Mouse (Mus musculus) urinary bladder, postnatal 36 days (tissue): Measurements from ENCODE around the gene Gpn2.

Experiments
- DNase-seq, 2 experiments: peaks; one replicate each; pipeline ENCODE4 v3.0.0; 2022; ENCODE audit warnings: low spot score in 2 of 2, mixed read lengths in 1 of 2

The Gpn2 gene

DNA sequence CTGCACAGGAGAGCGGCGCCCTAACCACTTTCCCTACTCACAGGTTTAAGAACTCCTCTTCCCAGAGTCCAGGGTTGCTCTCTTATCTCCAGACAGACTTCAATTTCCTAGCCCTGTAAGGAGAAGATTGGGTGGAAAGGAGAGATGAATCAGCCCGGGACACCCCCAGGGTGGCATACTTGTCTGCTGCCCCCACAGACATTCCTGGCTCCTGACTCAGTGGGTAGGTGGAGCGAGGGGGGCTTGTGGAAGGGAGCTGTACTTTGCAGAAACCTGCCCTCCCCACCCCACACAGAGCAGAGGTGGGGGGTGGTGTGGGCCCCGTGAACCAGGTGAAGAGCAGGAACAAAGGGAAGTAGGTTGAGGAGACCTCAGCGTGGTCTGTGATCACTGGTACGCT lies 11.4 kb downstream of the Gpn2 start:
- no peak for DNase-seq

GRCm38 (mm10) chr4:133596084-133596483 lies 11.9 kb downstream of the Gpn2 start:
- no peak for DNase-seq

GRCm38 (mm10) chr4:133598616-133599015 lies 14.5 kb downstream of the Gpn2 start:
- no peak for DNase-seq

- no peak for DNase-seq
These were observed 15.0 kb downstream of the Gpn2 start for GRCm38 (mm10) chr4:133599116-133599515.

GRCm38 (mm10) chr4:133599571-133600073 lies 15.5 kb downstream of the Gpn2 start:
- peak; percentile 92 to 97 for DNase-seq

- DNase-seq = no peak
These were observed 16.1 kb downstream of the Gpn2 start for GRCm38 (mm10) chr4:133600306-133600705.

DNA sequence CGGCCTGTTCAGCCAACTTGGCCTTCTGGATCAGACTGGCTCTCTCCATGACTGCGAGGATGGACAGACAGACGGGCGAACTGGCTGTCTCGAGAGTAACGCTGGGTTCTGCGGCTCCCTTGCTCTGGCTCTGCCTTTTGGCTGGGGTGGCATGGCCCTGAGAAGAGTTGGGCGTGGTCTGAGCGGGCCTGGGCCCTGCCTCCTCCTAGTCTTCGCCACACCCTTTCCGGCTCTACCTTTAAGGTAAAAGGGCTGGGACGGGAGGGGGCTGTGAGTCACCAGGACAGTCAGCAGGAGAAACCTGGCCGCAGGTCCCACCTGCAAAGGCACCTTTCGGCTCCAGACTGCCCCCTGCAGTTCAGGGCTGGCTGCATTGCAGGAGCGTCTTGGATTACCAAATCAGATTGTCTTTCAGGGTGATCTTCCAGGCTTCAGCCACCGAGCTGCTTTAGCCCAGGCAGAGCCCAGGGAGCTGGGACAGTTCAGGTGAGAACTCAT lies 17.6 kb downstream of the Gpn2 start, which contains the start of gene Sfn:
Sfn (minus strand) TSS at position 448 of the 498 bp plus-strand sequence.
- peak; percentile 78 to 87 for DNase-seq

- DNase-seq = no peak
These were observed 18.9 kb downstream of the Gpn2 start for GRCm38 (mm10) chr4:133603056-133603455.

DNA sequence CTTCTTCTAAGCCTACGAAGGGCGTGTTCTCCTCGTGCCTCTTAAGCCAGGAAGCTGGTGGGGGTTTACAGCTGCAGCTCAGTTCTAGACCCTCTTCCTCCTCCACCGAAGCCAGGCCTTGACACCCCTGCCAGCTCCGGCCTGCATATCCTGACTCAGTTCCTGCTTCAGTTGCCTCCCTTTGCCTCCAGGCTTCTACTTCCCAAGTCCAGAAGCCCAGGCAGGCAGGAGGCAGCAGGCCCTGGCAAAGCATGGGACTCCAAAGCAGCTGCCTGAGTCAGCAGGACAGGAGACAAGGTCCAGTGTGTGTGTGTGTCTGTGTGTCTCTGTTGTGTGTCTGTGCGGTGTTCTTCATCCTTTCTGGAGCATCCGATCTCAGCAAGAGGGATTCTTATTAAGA lies 20.0 kb downstream of the Gpn2 start:
- DNase-seq = no peak

- no peak for DNase-seq
These were observed 20.7 kb downstream of the Gpn2 start for GRCm38 (mm10) chr4:133604856-133605255.

- DNase-seq = peak in 1 of 2 experiments; percentile 72
These were observed 21.2 kb downstream of the Gpn2 start for GRCm38 (mm10) chr4:133605330-133605729.

DNA sequence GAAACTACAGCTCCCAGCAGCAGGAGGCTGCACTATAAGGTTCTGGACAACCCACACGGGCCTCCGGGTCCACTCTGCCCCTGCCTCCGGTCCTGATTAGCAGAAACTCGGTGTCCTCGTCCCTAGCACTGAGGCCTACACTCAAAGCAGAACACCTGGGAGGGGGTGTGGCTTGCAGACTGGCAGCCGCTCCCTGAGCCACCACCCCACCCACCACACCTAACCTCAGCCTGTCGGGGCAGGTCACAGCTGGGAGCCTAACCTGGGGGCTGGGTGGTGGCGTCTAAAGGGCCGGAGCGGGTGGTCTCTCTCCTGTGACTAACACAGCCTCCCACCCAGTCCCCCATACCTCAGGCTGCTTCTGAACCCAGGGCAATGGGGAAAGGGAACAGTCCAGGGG lies 23.1 kb downstream of the Gpn2 start:
- peak in 1 of 2 experiments; percentile 61 for DNase-seq

GRCm38 (mm10) chr4:133609719-133610118 lies 25.6 kb downstream of the Gpn2 start:
- peak; percentile 80 to 86 for DNase-seq

GRCm38 (mm10) chr4:133611815-133612214 lies 27.7 kb downstream of the Gpn2 start:
- no peak for DNase-seq

GRCm38 (mm10) chr4:133612416-133612815 lies 28.3 kb downstream of the Gpn2 start:
- no peak for DNase-seq

GRCm38 (mm10) chr4:133613026-133613425 lies 28.9 kb downstream of the Gpn2 start:
- no peak for DNase-seq

- no peak for DNase-seq
These were observed 29.7 kb downstream of the Gpn2 start for GRCm38 (mm10) chr4:133613867-133614266.

DNA sequence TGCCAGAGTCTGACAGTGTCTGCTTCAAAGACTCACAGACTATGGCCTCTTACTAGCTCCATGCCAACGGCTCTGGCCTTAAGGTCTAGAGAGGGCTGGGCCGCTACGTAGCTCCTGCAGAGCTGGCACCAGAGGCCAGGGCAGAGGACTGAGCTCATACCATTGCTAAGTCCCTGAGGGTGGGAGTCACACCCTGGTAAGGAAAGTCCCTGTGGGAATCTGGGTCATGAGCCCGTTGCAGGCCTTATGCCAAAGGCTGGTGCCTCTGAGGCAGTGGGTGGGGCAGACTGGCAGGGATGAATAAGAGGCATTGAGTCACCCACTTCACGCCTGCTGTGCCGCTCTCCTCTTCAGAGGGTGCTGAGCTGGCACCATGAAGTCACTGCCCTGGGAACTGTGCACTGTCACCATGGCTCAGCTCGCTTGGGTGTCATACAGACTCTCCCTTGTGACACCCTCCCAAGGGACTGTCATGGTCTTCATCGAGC lies 30.2 kb downstream of the Gpn2 start:
- DNase-seq = no peak

DNA sequence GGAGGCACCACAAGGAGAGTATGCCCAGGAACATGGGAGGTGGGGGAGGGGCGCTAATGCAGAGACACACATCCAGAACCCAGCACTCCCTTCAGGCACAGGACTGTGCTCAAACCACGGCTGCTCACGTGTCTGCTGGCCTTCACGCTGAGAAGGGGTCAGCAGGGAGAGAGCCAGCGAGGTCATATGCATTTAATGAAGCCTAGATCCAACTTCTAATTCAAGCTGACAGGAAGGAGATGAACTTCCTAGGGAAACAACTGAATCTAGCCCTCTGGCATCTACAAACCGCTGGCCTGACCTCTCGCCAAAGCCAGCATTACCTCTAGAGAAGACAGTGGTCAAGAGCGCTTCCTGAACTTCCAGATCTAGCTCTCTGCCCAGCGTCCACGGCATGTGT lies 31.3 kb downstream of the Gpn2 start:
- no peak for DNase-seq

GRCm38 (mm10) chr4:133617936-133618335 lies 33.8 kb downstream of the Gpn2 start:
- DNase-seq = no peak

DNA sequence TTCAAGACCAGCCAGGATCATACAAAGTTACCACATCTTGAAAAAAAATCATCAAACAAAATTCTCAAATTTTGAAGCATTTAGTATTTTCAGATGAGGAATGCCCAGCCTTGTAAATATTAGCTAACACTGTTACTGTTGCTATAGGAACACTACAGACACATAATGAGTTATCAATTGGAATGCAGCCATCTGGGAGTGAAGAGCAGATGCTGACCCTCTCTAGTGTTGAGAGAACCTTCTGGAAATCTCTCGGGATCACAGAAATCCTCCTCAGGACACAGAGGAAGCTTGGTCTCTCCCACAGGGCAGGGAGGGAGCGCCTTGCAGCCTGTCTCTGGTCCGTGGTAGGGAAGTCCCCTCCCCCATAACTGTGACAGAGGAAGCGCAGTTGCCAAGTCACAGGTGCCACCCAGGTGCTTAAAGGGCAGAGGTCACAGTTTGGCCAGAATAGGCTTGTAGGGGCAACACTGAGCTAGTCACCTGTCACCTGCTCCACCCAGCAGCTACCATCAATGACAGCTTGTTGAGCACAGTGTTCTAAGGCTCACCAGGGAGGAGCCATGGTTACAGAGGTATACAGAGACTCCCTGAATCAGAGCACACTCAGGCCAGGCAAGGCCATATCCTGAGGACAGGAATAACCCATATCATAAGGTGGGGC lies 35.4 kb downstream of the Gpn2 start:
- DNase-seq = no peak

- no peak for DNase-seq
These were observed 36.5 kb downstream of the Gpn2 start for GRCm38 (mm10) chr4:133620668-133621067.

DNA sequence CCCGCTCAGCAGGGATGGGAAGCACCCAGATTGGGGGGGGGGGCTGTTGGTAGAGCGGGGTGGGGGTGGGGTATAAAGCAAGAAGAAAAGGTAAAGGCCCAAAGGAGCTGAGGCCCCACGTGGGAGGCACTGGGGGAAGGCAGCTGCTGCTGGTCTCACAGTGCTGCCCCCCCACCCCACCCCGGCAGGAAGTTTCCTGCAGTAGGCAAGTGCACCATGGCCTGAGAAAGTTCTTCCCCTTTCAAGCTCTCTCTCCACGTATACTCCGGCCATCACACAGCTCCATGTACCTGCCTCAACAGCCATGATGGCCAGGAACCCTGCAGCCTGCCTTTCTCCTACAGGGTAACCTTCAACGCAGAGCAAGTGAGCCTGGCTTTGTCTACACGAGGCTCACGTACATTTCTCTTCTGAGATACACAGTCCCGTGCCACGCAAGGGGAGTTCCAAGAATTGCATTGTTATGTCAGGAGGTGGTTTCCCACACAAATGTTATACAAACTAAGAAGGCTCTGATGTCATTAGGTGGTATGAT lies 38.1 kb downstream of the Gpn2 start:
- DNase-seq = no peak
